Mouse (Mus musculus): ENCODE data around the gene Cyb5r3. TPM values are rescaled to one million over a fixed set of nuclear protein-coding genes. Genes with fewer than 3 reads are reported as not detected.

The Cyb5r3 gene
- total and polyA plus RNA-seq, 2 experiments from 2014 or later, result 117 to 166 TPM

- no peak overlapping the region for H3K4me3 ChIP-seq (ENCODE audit: low read depth, low read length)
- TF ChIP-seq EP300 (IDR thresholded peaks at IDR 0.05; ENCODE audit: low read depth) (no peak), CTCF (IDR thresholded peaks at IDR 0.05; ENCODE audit: low read depth) (no peak)
- no peaks in the 10 kb centered on the region for H3K9me3 ChIP-seq (replicated peaks; ENCODE audit: control insufficient read depth, low read length)
- 62% methylated on average over 5 of the region's 5 CpGs for WGBS
- H3K9ac ChIP-seq (replicated peaks; ENCODE audit: low read depth, low read length), result no peak overlapping the region
- ATAC-seq (ENCODE audit: insufficient read depth, low read depth), result no peak
- H3K4me1 ChIP-seq (ENCODE audit: control insufficient read depth, insufficient read depth), result no peaks in the 10 kb centered on the region
- no peaks in the 10 kb centered on the region for H3K36me3 ChIP-seq (replicated peaks; ENCODE audit: control insufficient read depth, insufficient read depth, low read length)
- no peak overlapping the region for H3K27ac ChIP-seq (ENCODE audit: low read depth)
- H3K4me2 ChIP-seq (ENCODE audit: low read depth, low read length), result no peak overlapping the region
- no peak for DNase-seq (ENCODE audit: low spot score)
- no peaks in the 10 kb centered on the region for H3K27me3 ChIP-seq (ENCODE audit: control insufficient read depth, insufficient read depth, low read length)
These were observed 10.0 kb upstream of the Cyb5r3 start for GRCm38 (mm10) chr15:83182351-83182750.

GRCm38 (mm10) chr15:83181800-83182330 is 9.5 kb upstream of the Cyb5r3 start:
- Histone ChIP-seq H3K4me1 (ENCODE audit: control insufficient read depth, insufficient read depth) (no peaks in the 10 kb centered on the region), H3K27ac (ENCODE audit: low read depth) (no peak overlapping the region), H3K4me3 (ENCODE audit: low read depth, low read length) (no peak overlapping the region), H3K9me3 (replicated peaks; ENCODE audit: control insufficient read depth, low read length) (no peaks in the 10 kb centered on the region), H3K27me3 (ENCODE audit: control insufficient read depth, insufficient read depth, low read length) (no peaks in the 10 kb centered on the region), H3K9ac (replicated peaks; ENCODE audit: low read depth, low read length) (no peak overlapping the region), H3K36me3 (replicated peaks; ENCODE audit: control insufficient read depth, insufficient read depth, low read length) (no peaks in the 10 kb centered on the region), H3K4me2 (ENCODE audit: low read depth, low read length) (no peak overlapping the region)
- WGBS, result 48% methylated on average over 4 of the region's 4 CpGs
- ATAC-seq (ENCODE audit: insufficient read depth, low read depth), result no peak
- TF ChIP-seq EP300 (IDR thresholded peaks at IDR 0.05; ENCODE audit: low read depth), result no peak
- DNase-seq (ENCODE audit: low spot score), result no peak

- ATAC-seq (ENCODE audit: insufficient read depth, low read depth), result no peak
- Histone ChIP-seq H3K9me3 (replicated peaks; ENCODE audit: control insufficient read depth, low read length) (no peaks in the 10 kb centered on the region), H3K9ac (replicated peaks; ENCODE audit: low read depth, low read length) (no peak overlapping the region), H3K4me2 (ENCODE audit: low read depth, low read length) (no peak overlapping the region), H3K36me3 (replicated peaks; ENCODE audit: control insufficient read depth, insufficient read depth, low read length) (no peaks in the 10 kb centered on the region), H3K27ac (ENCODE audit: low read depth) (no peak overlapping the region), H3K27me3 (ENCODE audit: control insufficient read depth, insufficient read depth, low read length) (no peaks in the 10 kb centered on the region), H3K4me1 (ENCODE audit: control insufficient read depth, insufficient read depth) (no peaks in the 10 kb centered on the region), H3K4me3 (ENCODE audit: low read depth, low read length) (no peak overlapping the region)
- DNase-seq (ENCODE audit: low spot score), result no peak
- TF ChIP-seq EP300 (IDR thresholded peaks at IDR 0.05; ENCODE audit: low read depth) (no peak), CTCF (IDR thresholded peaks at IDR 0.05; ENCODE audit: low read depth) (no peak)
- 82% methylated on average over 6 of the region's 6 CpGs for WGBS
These were observed 7.6 kb upstream of the Cyb5r3 start for GRCm38 (mm10) chr15:83180004-83180403.

DNA sequence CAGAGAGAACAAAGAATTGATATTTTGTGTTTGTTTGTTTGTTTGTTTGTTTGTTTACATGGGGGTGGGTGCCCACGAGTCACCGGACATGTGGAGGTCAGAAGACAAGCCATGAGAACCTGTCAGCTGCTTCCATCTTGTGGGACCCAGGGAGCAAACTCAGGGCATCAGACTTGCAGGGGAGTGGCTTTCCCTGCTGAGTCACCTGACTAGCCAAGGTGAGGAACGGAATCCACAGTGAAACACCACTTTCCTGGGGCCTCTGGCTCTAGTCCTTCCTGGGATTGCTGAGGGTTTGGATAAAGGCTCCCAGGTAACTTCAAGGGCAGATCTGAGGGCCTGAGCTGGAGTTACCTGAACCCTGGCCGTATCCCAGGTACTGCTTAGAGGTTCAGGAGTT is 4.3 kb upstream of the Cyb5r3 start:
- no peak for TF ChIP-seq EP300 (IDR thresholded peaks at IDR 0.05; ENCODE audit: low read depth)
- TF ChIP-seq CTCF (IDR thresholded peaks at IDR 0.05; ENCODE audit: low read depth), result no peak
- DNase-seq (ENCODE audit: low spot score) (no peak), ATAC-seq (ENCODE audit: insufficient read depth, low read depth) (no peak)
- no peak overlapping the region for H3K9ac ChIP-seq (replicated peaks; ENCODE audit: low read depth, low read length)
- WGBS, result 70% methylated on average over 4 of the region's 4 CpGs
- H3K4me2 ChIP-seq (ENCODE audit: low read depth, low read length), result no peak overlapping the region
- no peaks in the 10 kb centered on the region for H3K9me3 ChIP-seq (replicated peaks; ENCODE audit: control insufficient read depth, low read length)
- no peak overlapping the region for H3K27ac ChIP-seq (ENCODE audit: low read depth)
- no peaks in the 10 kb centered on the region; the same call in 1 of the 2 replicates for H3K4me1 ChIP-seq (ENCODE audit: control insufficient read depth, insufficient read depth)
- no peak overlapping the region for H3K4me3 ChIP-seq (ENCODE audit: low read depth, low read length)
- no peaks in the 10 kb centered on the region for H3K27me3 ChIP-seq (ENCODE audit: control insufficient read depth, insufficient read depth, low read length)
- H3K36me3 ChIP-seq (replicated peaks; ENCODE audit: control insufficient read depth, insufficient read depth, low read length), result no peaks in the 10 kb centered on the region

GRCm38 (mm10) chr15:83173914-83174884 is 1.8 kb upstream of the Cyb5r3 start:
- Histone ChIP-seq H3K9me3 (replicated peaks; ENCODE audit: control insufficient read depth, low read length) (no peaks in the 10 kb centered on the region), H3K9ac (replicated peaks; ENCODE audit: low read depth, low read length) (no peak overlapping the region), H3K4me2 (ENCODE audit: low read depth, low read length) (no peak overlapping the region), H3K27ac (ENCODE audit: low read depth) (no peak overlapping the region), H3K4me3 (ENCODE audit: low read depth, low read length) (no peak overlapping the region), H3K27me3 (ENCODE audit: control insufficient read depth, insufficient read depth, low read length) (no peaks in the 10 kb centered on the region), H3K4me1 (ENCODE audit: control insufficient read depth, insufficient read depth) (peaks cover 16% of the 10 kb centered on the region), H3K36me3 (replicated peaks; ENCODE audit: control insufficient read depth, insufficient read depth, low read length) (no peaks in the 10 kb centered on the region)
- TF ChIP-seq EP300 (IDR thresholded peaks at IDR 0.05; ENCODE audit: low read depth) (no peak), CTCF (IDR thresholded peaks at IDR 0.05; ENCODE audit: low read depth) (no peak)
- ATAC-seq (ENCODE audit: insufficient read depth, low read depth) (no peak), DNase-seq (ENCODE audit: low spot score) (no peak)
- 76% methylated on average over 14 of the region's 14 CpGs for WGBS
